Mouse (Mus musculus): ENCODE results near the gene Dmrtc2. TPM values are rescaled to one million over a fixed set of nuclear protein-coding genes. Genes with fewer than 3 reads are reported as not detected.

Gene Dmrtc2
- total RNA-seq, 2 experiments from 2014 or later = not detected

DNA sequence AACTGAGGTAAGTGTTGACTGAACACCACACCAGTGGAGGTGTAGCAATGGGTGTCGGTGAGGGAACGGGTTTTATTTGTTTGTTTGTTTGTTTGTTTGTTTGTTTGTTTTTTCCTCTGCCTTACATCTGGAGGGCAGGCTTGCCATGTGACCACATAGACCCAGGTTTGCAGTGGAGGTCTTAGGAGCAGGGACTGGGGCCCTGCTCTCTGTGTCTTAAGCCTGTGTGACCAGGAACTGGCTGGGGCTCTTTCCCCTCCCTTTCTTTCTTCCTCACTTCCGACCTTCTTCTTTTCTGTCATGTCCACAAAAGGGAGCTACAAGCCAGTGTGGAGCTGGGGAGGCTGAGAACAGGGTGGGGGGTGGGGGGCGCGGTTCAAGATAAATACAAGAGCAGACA lies 28.1 kb downstream of the Dmrtc2 start:
- no peak for DNase-seq (ENCODE audit: extremely low spot score in 1 of 2, low spot score in 1 of 2)

- DNase-seq (ENCODE audit: extremely low spot score in 1 of 2, low spot score in 1 of 2) = no peak
Observed at GRCm38 (mm10) chr7:24901114-24901513, 31.3 kb downstream of the Dmrtc2 start.

DNA sequence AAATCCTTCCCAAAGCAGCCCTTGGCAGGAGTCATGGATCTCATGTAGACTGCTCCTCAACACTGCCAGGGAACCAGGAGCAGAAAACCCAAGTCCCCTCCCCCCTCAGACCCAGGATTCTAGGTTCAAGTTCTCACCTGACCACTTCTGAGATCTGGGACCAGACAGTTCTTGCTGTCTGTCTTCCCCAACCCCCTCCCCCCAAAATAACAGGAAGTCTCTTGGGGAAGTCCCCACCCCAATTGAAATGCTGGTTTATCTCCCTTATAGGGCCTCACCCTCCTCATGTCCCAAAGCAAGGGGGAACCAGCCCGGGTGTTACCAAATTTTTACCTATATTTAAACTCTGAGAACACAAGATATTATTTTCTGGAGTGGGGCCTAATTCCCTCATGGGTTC lies 32.0 kb downstream of the Dmrtc2 start:
- no peak for DNase-seq (ENCODE audit: extremely low spot score in 1 of 2, low spot score in 1 of 2)

DNA sequence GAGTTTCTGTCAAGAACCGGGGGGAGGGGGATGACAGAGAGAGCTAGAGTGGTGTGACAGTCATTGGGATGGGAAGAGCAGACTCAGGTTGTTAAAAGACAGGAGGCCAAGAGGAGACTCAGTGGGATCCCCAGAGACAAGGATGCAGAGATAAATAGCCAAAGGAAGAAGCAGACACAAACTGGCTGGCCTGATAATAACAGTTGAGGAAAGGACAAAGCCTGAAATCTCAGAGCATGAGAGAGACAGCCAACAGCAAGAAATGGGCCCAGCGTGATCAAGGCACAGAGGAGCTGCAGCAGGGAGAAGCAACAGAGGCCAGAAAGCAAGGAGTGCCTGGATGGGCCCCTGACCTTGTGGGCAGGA lies 32.4 kb downstream of the Dmrtc2 start:
- no peak for DNase-seq (ENCODE audit: extremely low spot score in 1 of 2, low spot score in 1 of 2)

DNA sequence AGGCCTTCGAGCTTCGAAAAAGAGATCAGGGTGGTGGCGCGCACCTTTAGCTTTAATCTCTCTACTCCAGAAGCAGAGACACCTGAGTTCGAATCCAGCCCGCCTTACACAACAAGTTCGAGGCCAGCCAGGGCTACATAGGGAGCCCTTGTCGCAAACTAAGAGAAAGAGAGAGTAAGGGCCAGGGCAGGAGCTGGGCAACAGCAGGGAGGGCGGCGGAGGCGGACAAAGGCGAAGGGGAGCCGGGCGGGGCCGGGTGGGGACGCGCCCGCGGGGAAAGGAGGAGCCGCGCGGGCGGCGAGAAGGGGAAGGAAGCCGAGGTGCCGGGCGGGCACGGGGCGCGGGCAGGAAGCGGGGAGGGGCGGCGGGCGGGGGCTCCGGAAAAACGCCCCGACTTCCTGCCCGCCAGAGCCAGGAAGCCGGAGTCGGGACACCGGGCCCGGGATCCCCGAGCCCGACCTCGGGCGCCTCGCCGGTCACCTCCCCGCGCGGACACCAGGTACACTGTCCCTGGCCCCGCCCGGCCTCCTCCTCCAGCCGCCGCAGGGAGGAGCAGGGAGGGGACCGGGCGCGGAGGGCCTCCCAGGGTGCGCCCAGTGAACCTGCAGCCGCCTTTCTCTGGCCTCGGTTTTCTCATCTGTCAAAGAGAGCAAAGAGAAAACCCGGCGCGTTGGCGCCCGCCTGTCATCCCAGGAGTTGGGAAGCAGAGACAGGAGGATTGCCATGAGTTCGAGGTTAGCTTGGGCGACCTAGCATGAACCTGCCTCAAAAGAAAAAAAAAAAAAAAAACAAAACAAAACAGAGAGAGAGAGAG lies 33.0 kb downstream of the Dmrtc2 start, which contains the start of gene Arhgef1:
Gene Arhgef1 (plus strand): TSS at position 283 of the 814 bp plus-strand sequence.
- DNase-seq (ENCODE audit: extremely low spot score in 1 of 2, low spot score in 1 of 2) = no peak

- DNase-seq (ENCODE audit: extremely low spot score in 1 of 2, low spot score in 1 of 2) = no peak
Observed at GRCm38 (mm10) chr7:24903444-24903825, 33.6 kb downstream of the Dmrtc2 start.

DNA sequence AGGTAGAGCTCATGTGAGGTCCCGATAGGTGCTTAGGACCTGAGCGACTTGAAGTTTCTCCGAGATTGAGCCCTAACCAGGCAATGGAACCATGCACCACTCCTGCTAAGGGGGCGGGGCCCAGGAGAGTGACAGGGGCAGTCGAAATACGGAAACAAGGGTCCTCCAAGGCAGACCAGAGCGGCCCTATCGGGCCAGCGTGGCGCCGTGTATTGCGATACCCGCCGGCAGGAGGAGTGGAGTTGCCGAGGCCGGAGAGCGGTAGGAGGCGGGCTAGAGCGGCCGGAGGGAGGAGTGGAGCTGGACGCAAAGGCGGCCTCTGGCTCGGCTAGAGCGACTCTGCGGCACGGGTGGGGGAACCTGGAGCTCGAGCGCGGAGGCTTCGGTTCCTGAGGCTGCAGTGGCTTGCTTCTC lies 34.2 kb downstream of the Dmrtc2 start:
- DNase-seq (ENCODE audit: extremely low spot score in 1 of 2, low spot score in 1 of 2) = peak; percentile 84 to 95

DNA sequence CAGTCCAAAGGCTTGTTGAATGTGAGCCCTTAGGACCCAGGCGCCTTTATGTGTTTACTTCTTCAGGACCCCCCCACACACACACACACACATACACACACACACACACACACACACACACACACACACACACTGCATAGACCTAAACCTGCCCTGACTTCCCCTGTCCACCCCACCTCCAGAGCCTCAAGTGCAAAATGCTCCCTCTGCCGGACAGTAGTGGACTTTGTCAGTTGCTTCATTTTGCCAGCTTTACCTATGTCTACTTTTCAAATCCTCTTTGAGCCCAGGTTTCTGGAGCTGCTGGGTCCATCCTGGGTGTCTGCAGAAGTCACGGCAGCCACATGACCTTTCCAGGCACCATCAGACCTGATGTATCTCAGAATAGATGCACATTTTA lies 35.1 kb downstream of the Dmrtc2 start:
- peak in 1 of 2 experiments; percentile 29 for DNase-seq (ENCODE audit: extremely low spot score in 1 of 2, low spot score in 1 of 2)

DNA sequence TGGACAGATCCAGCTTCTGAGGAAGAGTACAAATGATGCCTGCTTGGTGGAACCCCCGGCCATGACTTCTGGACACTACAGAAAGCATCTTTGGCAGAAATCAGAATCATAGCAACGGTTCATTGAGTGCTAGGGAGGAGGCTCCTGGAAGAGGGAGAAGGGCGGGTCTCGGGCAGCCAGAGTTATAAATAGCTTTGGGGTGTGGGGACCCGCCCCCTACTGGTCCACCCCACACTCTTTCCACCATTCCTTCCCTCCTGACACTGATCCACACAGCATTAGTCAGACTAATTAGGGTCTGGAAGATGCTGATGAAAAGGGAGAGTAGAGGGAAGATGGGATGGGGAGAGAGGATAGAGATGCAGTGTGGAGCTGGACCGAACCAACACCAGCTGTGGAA lies 36.7 kb downstream of the Dmrtc2 start:
- no peak for DNase-seq (ENCODE audit: extremely low spot score in 1 of 2, low spot score in 1 of 2)

- DNase-seq (ENCODE audit: extremely low spot score in 1 of 2, low spot score in 1 of 2) = no peak
Observed at GRCm38 (mm10) chr7:24907211-24907748, 37.4 kb downstream of the Dmrtc2 start.

DNA sequence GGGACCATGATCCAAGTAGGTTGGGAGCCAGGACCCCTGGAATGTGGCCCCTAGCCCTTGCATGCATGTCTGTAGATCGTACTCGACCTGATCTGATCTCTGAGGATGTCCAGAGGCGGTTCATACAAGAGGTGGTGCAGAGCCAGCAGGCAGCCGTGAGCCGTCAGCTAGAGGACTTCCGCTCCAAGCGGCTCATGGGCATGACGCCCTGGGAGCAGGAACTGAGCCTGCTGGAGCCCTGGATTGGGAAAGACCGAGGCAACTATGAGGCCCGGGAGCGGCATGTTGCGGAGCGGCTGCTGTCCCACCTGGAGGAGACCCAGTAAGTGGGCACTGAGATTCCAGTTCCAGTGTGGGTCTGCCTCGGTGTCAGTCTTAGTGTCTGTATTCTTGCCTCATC lies 42.6 kb downstream of the Dmrtc2 start:
- DNase-seq (ENCODE audit: extremely low spot score in 1 of 2, low spot score in 1 of 2) = no peak

GRCm38 (mm10) chr7:24918763-24919323 lies 49.0 kb downstream of the Dmrtc2 start:
- DNase-seq (ENCODE audit: extremely low spot score in 1 of 2, low spot score in 1 of 2) = no peak

DNA sequence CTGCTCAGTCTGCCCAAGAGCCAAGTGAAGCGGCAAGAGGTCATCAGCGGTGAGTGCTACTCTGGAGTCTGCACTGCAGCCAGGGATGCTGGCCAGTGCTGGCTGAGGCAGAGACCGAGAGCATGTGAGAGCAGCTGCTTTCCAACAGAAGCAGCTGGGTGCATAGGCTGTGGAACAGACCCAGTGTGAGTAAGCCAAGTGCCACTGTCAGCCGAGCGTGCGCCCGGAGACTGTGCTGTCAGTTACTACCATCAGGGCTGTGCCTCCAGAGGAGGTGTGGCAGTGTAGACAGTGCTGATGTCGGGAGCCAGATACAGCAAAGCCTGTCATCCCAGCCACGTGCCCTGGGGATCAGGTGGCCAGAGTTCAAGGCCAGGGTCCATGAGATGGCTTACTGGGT lies 49.9 kb downstream of the Dmrtc2 start:
- DNase-seq (ENCODE audit: extremely low spot score in 1 of 2, low spot score in 1 of 2) = peak in 1 of 2 experiments; percentile 39

Other genes starting within 250 kb of the Dmrtc2 start
- 1 to 10 TPM; 1.4 to 1.6 TPM for gene Lypd3, start 233.5 kb upstream of the Dmrtc2 start, total RNA-seq (2021)
- gene Tex101, start 193.4 kb upstream of the Dmrtc2 start, total RNA-seq (2021) = not detected
- gene BC049730, start 160.8 kb upstream of the Dmrtc2 start, total RNA-seq (2021) = not detected
- not detected for gene Gm4763, start 143.1 kb upstream of the Dmrtc2 start, total RNA-seq (2021)
- gene Cd177, start 109.7 kb upstream of the Dmrtc2 start, total RNA-seq (2021) = not detected
- gene Ceacam10, start 92.9 kb upstream of the Dmrtc2 start, total RNA-seq (2021) = not detected
- gene Gm9844, start 7.8 kb upstream of the Dmrtc2 start, total RNA-seq (2021) = under 1 TPM in 1 of 2 experiments, not detected in 1; 0.81 TPM
- gene Lypd4, start 116 bp upstream of the Dmrtc2 start, total RNA-seq (2021) = not detected
- 100 to 1,000 TPM; 446 to 548 TPM for gene Rps19, start 14.3 kb downstream of the Dmrtc2 start, total RNA-seq (2021)
- gene Cd79a, start 27.3 kb downstream of the Dmrtc2 start, total RNA-seq (2021) = under 1 TPM in 1 of 2 experiments, not detected in 1; 0.42 TPM
- 10 to 100 TPM; 57.9 to 98.4 TPM for gene Arhgef1, start 32.9 kb downstream of the Dmrtc2 start, total RNA-seq (2021)
- gene Gm4881, start 74.4 kb downstream of the Dmrtc2 start, total RNA-seq (2021) = not detected
- gene Rabac1, start 102.7 kb downstream of the Dmrtc2 start, total RNA-seq (2021) = 100 to 1,000 TPM; 270 to 302 TPM
- gene Atp1a3, start 135.9 kb downstream of the Dmrtc2 start, total RNA-seq (2021) = 1,000 to 10,000 TPM; 2,623 to 2,665 TPM
- 100 to 1,000 TPM; 225 to 267 TPM for gene Grik5, start 202.3 kb downstream of the Dmrtc2 start, total RNA-seq (2021)
- gene Zfp574, start 202.5 kb downstream of the Dmrtc2 start, total RNA-seq (2021) = 10 to 100 TPM; 29.2 to 29.6 TPM